Mouse (Mus musculus): ENCODE results near the gene Olfr559. TPM values are rescaled to one million over a fixed set of nuclear protein-coding genes. Genes with fewer than 3 reads are reported as not detected.

Olfr559 gene
- polyA plus RNA-seq (2016; fragmentation: Nextera tagmentation; extraction: Ambion mirVana) = not detected in 2 replicates

DNA sequence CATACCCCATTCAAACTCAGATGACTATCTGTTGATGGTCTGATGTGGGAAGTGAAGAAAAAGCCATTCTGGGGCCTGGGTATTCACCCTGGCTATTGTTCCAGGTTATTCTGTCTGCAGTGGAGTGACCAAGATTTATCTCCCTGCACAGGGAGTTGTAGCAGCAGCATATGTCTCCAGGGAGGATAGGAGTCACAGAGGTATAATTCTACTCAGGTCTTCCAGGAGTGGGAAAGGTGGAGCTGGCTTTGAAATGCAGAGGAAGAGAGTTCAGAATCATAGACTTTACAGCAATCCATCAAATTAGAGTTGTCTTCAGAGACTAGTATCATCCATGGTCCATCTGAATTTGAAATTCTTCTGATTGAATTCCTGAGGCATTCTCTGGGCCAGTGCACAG, at the start of gene Olfr559:
TSS of gene Olfr559 (minus strand) at position 101 of the 400 bp plus-strand sequence.
- no peak within 1 kb of the TSS for H3K4me3 ChIP-seq
- no peaks in the 10 kb centered on the region for H3K36me3 ChIP-seq (replicated peaks)
- no peaks in the 10 kb centered on the region for H3K27me3 ChIP-seq (ENCODE audit: poor library complexity, severe bottlenecking)
- DNase-seq (ENCODE audit: extremely low spot score, low spot score) = no peak
- H3K27ac ChIP-seq = no peak within 1 kb of the TSS
- H3K4me1 ChIP-seq = no peaks in the 10 kb centered on the region
- no peaks in the 10 kb centered on the region for H3K9me3 ChIP-seq

DNA sequence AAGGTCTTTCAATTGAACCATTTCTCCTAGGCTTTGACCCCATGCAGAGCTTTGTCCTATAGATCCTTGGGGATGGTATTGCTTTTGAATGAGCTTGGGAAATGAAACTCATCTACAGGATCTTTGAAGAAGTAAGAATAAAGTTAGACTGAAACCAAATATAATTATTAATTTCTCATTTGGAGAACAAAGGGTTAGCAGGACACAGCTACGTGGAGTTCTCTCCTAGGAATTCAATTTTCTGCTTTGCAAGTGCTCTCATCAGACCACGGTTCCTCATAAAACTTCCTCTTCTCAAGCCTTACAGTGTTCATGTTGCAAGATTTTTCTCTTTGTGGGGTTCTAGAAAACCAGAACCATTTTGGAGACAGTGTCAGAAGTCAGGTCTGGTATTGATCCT, 43.6 kb upstream of the Olfr559 start, which contains the start of gene Olfr561:
TSS of gene Olfr561 (plus strand) at position 301 of the 400 bp plus-strand sequence.
- no peaks in the 10 kb centered on the region for H3K36me3 ChIP-seq (replicated peaks)
- no peak within 1 kb of the TSS for H3K27ac ChIP-seq
- WGBS = 82% methylated on average over 2 of the region's 2 CpGs
- H3K4me3 ChIP-seq = no peak within 1 kb of the TSS
- no peaks in the 10 kb centered on the region for H3K9me3 ChIP-seq
- H3K4me1 ChIP-seq = no peaks in the 10 kb centered on the region
- H3K27me3 ChIP-seq (ENCODE audit: poor library complexity, severe bottlenecking) = no peaks in the 10 kb centered on the region
- no peak for DNase-seq (ENCODE audit: extremely low spot score, low spot score)

GRCm38 (mm10) chr7:102759266-102759665, 32.0 kb upstream of the Olfr559 start, which contains the start of the genes Olfr560 and Olfr78:
TSS of gene Olfr560 (minus strand) at chr7:102759366.
TSS of gene Olfr78 (minus strand) at chr7:102759471.
- no peaks in the 10 kb centered on the region for H3K4me1 ChIP-seq
- no peak within 1 kb of the TSS for H3K27ac ChIP-seq
- no peaks in the 10 kb centered on the region for H3K36me3 ChIP-seq (replicated peaks)
- WGBS = 84% methylated on average over 4 of the region's 4 CpGs
- no peaks in the 10 kb centered on the region for H3K27me3 ChIP-seq (ENCODE audit: poor library complexity, severe bottlenecking)
- H3K4me3 ChIP-seq = no peak within 1 kb of the TSS
- no peaks in the 10 kb centered on the region for H3K9me3 ChIP-seq
- DNase-seq (ENCODE audit: extremely low spot score, low spot score) = no peak

DNA sequence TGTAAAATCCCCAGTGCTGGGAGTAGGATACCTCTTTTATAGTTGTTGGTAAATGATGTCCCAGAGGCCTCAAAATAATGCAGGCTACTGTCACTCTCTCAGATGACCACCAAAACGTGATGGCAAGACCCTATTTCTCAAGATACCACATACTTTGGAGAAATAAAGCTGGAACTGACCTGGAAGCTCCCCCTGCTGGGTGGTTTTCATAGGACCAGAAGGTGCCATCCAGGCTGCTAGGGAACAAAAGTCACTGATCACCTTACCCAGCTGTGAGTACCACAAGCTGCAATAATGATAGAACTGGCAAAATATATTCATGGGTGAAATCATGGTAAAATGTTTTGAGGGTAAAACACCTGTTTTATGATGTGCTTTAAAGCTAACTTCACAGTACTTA, 24.8 kb upstream of the Olfr559 start:
- Histone ChIP-seq H3K4me1 (no peaks in the 10 kb centered on the region), H3K36me3 (replicated peaks) (no peaks in the 10 kb centered on the region), H3K27me3 (ENCODE audit: poor library complexity, severe bottlenecking) (no peaks in the 10 kb centered on the region), H3K4me3 (no peak overlapping the region), H3K9me3 (no peaks in the 10 kb centered on the region), H3K27ac (no peak overlapping the region)
- no peak for DNase-seq (ENCODE audit: extremely low spot score, low spot score)
- 30% methylated on average over 1 of the region's 1 CpGs for WGBS

DNA sequence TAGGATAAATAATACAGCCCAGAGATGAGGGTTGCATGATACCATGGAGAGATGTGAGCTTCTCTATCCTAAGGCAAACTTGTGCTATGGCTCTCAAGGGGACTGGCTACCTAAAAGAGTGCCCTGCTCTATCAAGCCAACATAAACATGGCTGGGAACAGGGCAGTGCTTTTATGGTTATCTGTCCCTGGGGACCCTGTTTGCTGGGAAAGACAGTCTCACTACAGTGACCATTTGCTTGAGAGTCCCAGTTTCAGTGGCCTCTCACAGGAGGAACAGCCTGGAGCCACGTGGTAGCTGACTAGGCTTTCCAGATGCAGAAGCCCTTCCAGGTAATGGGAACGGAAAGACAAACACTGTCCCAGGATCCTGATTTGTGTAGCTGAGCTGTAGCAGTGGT, 10.4 kb upstream of the Olfr559 start:
- Histone ChIP-seq H3K4me3 (no peak overlapping the region), H3K4me1 (no peaks in the 10 kb centered on the region), H3K27ac (no peak overlapping the region), H3K9me3 (no peaks in the 10 kb centered on the region), H3K36me3 (replicated peaks) (no peaks in the 10 kb centered on the region), H3K27me3 (ENCODE audit: poor library complexity, severe bottlenecking) (no peaks in the 10 kb centered on the region)
- no peak for DNase-seq (ENCODE audit: extremely low spot score, low spot score)
- 63% methylated on average over 2 of the region's 2 CpGs for WGBS

GRCm38 (mm10) chr7:102733793-102734192, 6.5 kb upstream of the Olfr559 start:
- no peaks in the 10 kb centered on the region for H3K4me1 ChIP-seq
- no peaks in the 10 kb centered on the region for H3K36me3 ChIP-seq (replicated peaks)
- DNase-seq (ENCODE audit: extremely low spot score, low spot score) = no peak
- no peaks in the 10 kb centered on the region for H3K27me3 ChIP-seq (ENCODE audit: poor library complexity, severe bottlenecking)
- H3K4me3 ChIP-seq = no peak overlapping the region
- no peak overlapping the region for H3K27ac ChIP-seq
- H3K9me3 ChIP-seq = no peaks in the 10 kb centered on the region
- WGBS = 86% methylated on average over 1 of the region's 1 CpGs

DNA sequence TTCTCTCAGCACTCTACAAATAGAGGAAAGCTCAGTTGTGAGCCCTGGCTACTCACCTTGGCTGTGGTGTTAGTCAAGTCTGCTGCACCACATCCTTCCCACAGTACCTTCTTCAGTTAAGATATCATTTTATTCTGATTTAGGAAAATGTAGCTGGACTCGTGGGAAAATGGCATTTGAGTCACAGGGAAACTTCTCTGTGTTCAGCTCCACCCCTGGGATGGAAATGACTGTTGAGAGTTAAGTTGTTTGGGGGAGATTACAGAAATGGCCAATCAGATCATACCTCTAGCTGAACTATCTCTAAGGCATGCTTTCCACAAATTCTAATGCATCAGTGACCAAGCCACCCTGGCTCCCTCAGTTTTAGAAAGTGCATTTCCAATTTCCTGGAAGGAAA, 8.3 kb downstream of the Olfr559 start, which contains the start of gene Olfr33:
TSS of gene Olfr33 (minus strand) at position 101 of the 400 bp plus-strand sequence.
- H3K9me3 ChIP-seq = no peaks in the 10 kb centered on the region
- DNase-seq (ENCODE audit: extremely low spot score, low spot score) = no peak
- H3K27ac ChIP-seq = no peak within 1 kb of the TSS
- 51% methylated on average over 1 of the region's 1 CpGs for WGBS
- H3K36me3 ChIP-seq (replicated peaks) = no peaks in the 10 kb centered on the region
- H3K27me3 ChIP-seq (ENCODE audit: poor library complexity, severe bottlenecking) = no peaks in the 10 kb centered on the region
- no peaks in the 10 kb centered on the region for H3K4me1 ChIP-seq
- no peak within 1 kb of the TSS for H3K4me3 ChIP-seq

DNA sequence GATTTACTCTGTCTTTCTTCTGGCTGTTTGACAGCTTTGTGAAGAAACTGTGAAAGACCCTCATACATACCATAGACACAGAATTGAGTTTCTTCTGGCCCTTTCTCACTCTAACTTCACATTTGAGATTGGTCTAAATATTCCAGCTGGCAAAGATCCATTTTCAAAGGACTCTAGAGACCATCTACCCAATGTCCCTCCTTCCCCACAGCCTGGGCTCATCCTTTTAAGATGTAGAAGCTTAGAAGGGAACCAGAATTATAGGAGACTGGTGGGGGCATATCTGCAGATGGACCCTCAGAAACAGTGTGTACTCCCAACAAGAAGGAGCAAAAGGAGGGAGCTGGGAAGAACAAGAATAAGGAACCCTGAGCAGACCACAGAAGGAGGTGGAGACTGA, 25.4 kb downstream of the Olfr559 start, which contains the start of gene Olfr558:
TSS of gene Olfr558 (plus strand) at position 301 of the 400 bp plus-strand sequence.
- H3K4me3 ChIP-seq = no peak within 1 kb of the TSS
- H3K36me3 ChIP-seq (replicated peaks) = no peaks in the 10 kb centered on the region
- no peaks in the 10 kb centered on the region for H3K9me3 ChIP-seq
- no peaks in the 10 kb centered on the region for H3K4me1 ChIP-seq
- H3K27me3 ChIP-seq (ENCODE audit: poor library complexity, severe bottlenecking) = no peaks in the 10 kb centered on the region
- DNase-seq (ENCODE audit: extremely low spot score, low spot score) = no peak
- no peak within 1 kb of the TSS for H3K27ac ChIP-seq

GRCm38 (mm10) chr7:102698461-102698860, 28.8 kb downstream of the Olfr559 start:
- WGBS = 94% methylated on average over 7 of the region's 7 CpGs
- Histone ChIP-seq H3K27ac (no peak overlapping the region), H3K9me3 (no peaks in the 10 kb centered on the region), H3K4me3 (no peak overlapping the region), H3K36me3 (replicated peaks) (no peaks in the 10 kb centered on the region), H3K27me3 (ENCODE audit: poor library complexity, severe bottlenecking) (no peaks in the 10 kb centered on the region), H3K4me1 (no peaks in the 10 kb centered on the region)
- DNase-seq (ENCODE audit: extremely low spot score, low spot score) = no peak

DNA sequence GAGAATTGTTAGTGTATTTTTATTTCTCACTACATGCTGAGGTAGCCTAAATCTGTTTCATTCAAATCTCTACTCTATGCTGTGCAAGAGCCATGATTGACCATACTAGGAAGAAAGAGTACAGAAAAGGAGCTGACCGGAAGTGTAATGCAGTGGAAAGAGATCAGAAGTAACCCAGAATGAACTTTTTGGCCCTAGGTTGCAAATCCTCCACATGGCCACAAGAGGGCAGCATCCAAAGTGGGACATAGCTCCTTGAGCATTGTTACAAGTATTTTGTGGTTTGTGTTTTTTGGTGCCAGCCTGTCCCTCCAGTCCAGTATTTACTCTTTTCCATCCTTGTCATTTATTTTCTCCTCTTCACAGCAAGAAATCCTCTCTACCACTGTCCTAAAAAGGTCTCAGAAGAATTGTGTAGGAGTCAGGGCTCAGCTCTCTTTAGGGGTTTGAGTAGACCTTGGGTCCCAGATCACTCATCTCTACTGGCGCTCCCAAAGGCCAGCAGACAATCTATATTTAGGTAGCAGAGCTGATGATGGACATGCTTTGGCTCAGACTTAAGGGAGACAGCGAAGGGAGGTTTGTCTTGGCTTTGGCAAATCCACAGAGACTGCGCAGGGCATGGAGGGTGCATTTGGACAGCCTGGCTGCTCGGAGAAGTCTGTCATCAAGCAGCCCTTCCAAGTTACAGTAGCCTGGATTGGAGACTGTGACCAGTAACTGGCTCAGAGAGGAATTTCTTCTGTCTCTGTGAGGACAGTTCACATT, 31.7 kb downstream of the Olfr559 start, which contains the start of gene Olfr557:
TSS of gene Olfr557 (plus strand) at position 553 of the 768 bp plus-strand sequence.
- WGBS = 84% methylated on average over 5 of the region's 5 CpGs
- Histone ChIP-seq H3K27me3 (ENCODE audit: poor library complexity, severe bottlenecking) (no peaks in the 10 kb centered on the region), H3K27ac (no peak within 1 kb of the TSS), H3K4me1 (no peaks in the 10 kb centered on the region), H3K36me3 (replicated peaks) (no peaks in the 10 kb centered on the region), H3K9me3 (no peaks in the 10 kb centered on the region), H3K4me3 (no peak within 1 kb of the TSS)
- DNase-seq (ENCODE audit: extremely low spot score, low spot score) = peak; percentile 25

DNA sequence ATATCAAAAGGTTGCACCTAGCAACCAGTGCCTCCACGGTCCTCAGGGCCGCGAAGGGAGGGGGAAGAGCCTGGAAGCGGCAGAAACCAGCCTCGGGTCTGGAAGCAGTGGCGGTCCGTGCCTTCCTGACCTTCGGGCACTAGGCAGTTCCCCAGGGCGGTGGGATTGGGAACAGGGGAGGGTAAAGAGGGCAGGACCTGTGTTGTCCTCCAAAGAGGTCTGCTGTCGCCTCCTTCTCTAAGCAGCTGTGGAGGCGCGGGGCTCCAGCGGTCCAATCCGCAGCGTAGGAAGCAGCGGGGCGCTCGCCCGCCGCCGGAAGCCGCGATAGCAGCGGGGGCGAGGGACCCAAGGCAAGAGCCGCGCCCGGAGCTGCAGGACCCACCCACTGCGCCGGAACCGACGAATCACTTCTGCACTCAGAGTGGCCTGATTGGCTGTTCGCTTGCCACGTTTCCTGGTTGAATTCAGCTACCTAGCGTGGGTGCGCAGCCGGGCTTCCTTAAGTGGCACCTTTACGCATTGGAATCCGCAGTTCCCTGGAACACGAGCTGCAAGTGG, 40.3 kb downstream of the Olfr559 start, which contains the start of gene Trim68:
TSS of gene Trim68 (minus strand) at position 384 of the 558 bp plus-strand sequence.
- Histone ChIP-seq H3K4me3 (peak within 1 kb of the TSS; percentile 58), H3K27me3 (ENCODE audit: poor library complexity, severe bottlenecking) (no peaks in the 10 kb centered on the region), H3K36me3 (replicated peaks) (peaks cover 5% of the 10 kb centered on the region), H3K27ac (peak within 1 kb of the TSS; percentile 86), H3K9me3 (no peaks in the 10 kb centered on the region), H3K4me1 (peaks cover 13% of the 10 kb centered on the region; the same call in 1 of the 2 replicates)
- peak; percentile 89 for DNase-seq (ENCODE audit: extremely low spot score, low spot score)
- WGBS = under 1% methylated on average over 40 of the region's 40 CpGs

GRCm38 (mm10) chr7:102681916-102682315, 45.4 kb downstream of the Olfr559 start:
- 90% methylated on average over 1 of the region's 1 CpGs for WGBS

DNA sequence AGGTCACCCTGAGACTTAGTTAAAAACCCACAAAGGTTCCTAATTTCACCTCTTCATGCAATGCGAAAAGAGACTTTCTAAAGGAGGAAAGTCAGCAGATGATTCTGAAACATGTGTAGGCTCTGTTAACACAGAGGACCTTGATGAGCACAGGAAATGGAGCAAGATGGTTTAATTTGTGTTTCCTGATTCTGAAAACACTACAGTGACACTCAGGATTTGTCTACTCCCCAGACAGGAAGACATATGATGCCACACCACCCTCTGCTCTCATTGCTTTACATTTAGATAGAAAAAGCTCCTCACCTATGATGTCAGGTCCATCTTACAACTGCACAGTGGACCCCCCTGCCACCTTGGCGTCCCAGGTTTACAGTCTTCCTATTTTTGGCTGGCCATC, 51.1 kb downstream of the Olfr559 start:
- Histone ChIP-seq H3K4me1 (no peaks in the 10 kb centered on the region), H3K9me3 (no peaks in the 10 kb centered on the region), H3K27ac (no peak overlapping the region), H3K4me3 (no peak overlapping the region), H3K36me3 (replicated peaks) (0 out of 2 replicates have a peak, but pooled peaks cover 5% of the 10 kb centered on the region), H3K27me3 (ENCODE audit: poor library complexity, severe bottlenecking) (no peaks in the 10 kb centered on the region)
- no peak for DNase-seq (ENCODE audit: extremely low spot score, low spot score)
- WGBS = 87% methylated on average over 2 of the region's 2 CpGs

More at GRCm38 (mm10) chr7:102681916-102682315, 45.4 kb downstream of the Olfr559 start:
- H3K27me3 ChIP-seq (ENCODE audit: poor library complexity, severe bottlenecking) = no peaks in the 10 kb centered on the region
- H3K4me1 ChIP-seq = peaks cover 7% of the 10 kb centered on the region; the same call in 1 of the 2 replicates
- H3K4me3 ChIP-seq = no peak overlapping the region
- peaks cover 13% of the 10 kb centered on the region for H3K36me3 ChIP-seq (replicated peaks)
- DNase-seq (ENCODE audit: extremely low spot score, low spot score) = no peak
- no peaks in the 10 kb centered on the region for H3K9me3 ChIP-seq
- no peak overlapping the region for H3K27ac ChIP-seq

All from forebrain, embryonic 10.5 days (tissue).